Mouse (Mus musculus) T-helper 1 cell (primary cell): ENCODE measurements around the gene Hectd4.

Experiments
- in situ Hi-C: fragments of 300-600 bp; cut with MboI, MseI; formaldehyde crosslinking; loops from one replicate; pipeline ENCODE4 v1.15.1; 2025; ENCODE audit warnings: high pct_unique_total_duplicates

The Hectd4 gene

GRCm38 (mm10) chr5:121395621-121396020 is 175.6 kb downstream of the Hectd4 start:
- in situ Hi-C loops: no loop called here

GRCm38 (mm10) chr5:121397187-121398145 is 177.4 kb downstream of the Hectd4 start, which contains the start of gene Naa25:
TSS of gene Naa25 (plus strand) at chr5:121397936.
- in situ Hi-C loops: no loop called here

- in situ Hi-C loops: no loop called here
Measured at GRCm38 (mm10) chr5:121398146-121398964, 178.3 kb downstream of the Hectd4 start.

- in situ Hi-C loops: no loop called here
Measured at GRCm38 (mm10) chr5:121398965-121399462, 179.0 kb downstream of the Hectd4 start.

GRCm38 (mm10) chr5:121399540-121399939 is 179.5 kb downstream of the Hectd4 start:
- in situ Hi-C loops: no loop called here

GRCm38 (mm10) chr5:121400064-121400463 is 180.0 kb downstream of the Hectd4 start:
- in situ Hi-C loops: no loop called here

GRCm38 (mm10) chr5:121400849-121401248 is 180.8 kb downstream of the Hectd4 start:
- in situ Hi-C loops: no loop called here

- in situ Hi-C loops: no loop called here
Measured at GRCm38 (mm10) chr5:121407856-121408255, 187.8 kb downstream of the Hectd4 start.

- in situ Hi-C loops: no loop called here
Measured at GRCm38 (mm10) chr5:121410975-121411374, 191.0 kb downstream of the Hectd4 start.
